Mouse (Mus musculus): ENCODE measurements around the gene Atraid.

Gene Atraid

GRCm38 (mm10) chr5:31047848-31048762 lies at the start of gene Atraid:
Gene Atraid (plus strand): TSS chr5:31048312.
- under 1% methylated on average over 73 of the region's 73 CpGs for WGBS

- 84% methylated on average over 5 of the region's 5 CpGs for WGBS
Measured at GRCm38 (mm10) chr5:30999324-30999723, 48.8 kb upstream of the Atraid start.

GRCm38 (mm10) chr5:31000122-31000521 lies 48.0 kb upstream of the Atraid start:
- WGBS, result 84% methylated on average over 7 of the region's 7 CpGs

GRCm38 (mm10) chr5:31000993-31001392 lies 47.1 kb upstream of the Atraid start:
- WGBS, result 77% methylated on average over 2 of the region's 2 CpGs

- WGBS, result 81% methylated on average over 4 of the region's 4 CpGs
Measured at GRCm38 (mm10) chr5:31001560-31001959, 46.6 kb upstream of the Atraid start.

- 3% methylated on average over 5 of the region's 5 CpGs for WGBS
Measured at GRCm38 (mm10) chr5:31004184-31004583, 43.9 kb upstream of the Atraid start.

GRCm38 (mm10) chr5:31012737-31013136 lies 35.4 kb upstream of the Atraid start:
- 62% methylated on average over 3 of the region's 3 CpGs for WGBS

- WGBS, result 93% methylated on average over 2 of the region's 2 CpGs
Measured at GRCm38 (mm10) chr5:31015913-31016312, 32.2 kb upstream of the Atraid start.

- 95% methylated on average over 5 of the region's 5 CpGs for WGBS
Measured at GRCm38 (mm10) chr5:31021790-31022189, 26.3 kb upstream of the Atraid start.

GRCm38 (mm10) chr5:31022690-31023089 lies 25.4 kb upstream of the Atraid start:
- 66% methylated on average over 1 of the region's 1 CpGs for WGBS

- WGBS, result 42% methylated on average over 3 of the region's 4 CpGs
Measured at GRCm38 (mm10) chr5:31023254-31023653, 24.9 kb upstream of the Atraid start.

- 90% methylated on average over 4 of the region's 4 CpGs for WGBS
Measured at GRCm38 (mm10) chr5:31030926-31031325, 17.2 kb upstream of the Atraid start.

GRCm38 (mm10) chr5:31031508-31031907 lies 16.6 kb upstream of the Atraid start:
- 89% methylated on average over 8 of the region's 8 CpGs for WGBS

- WGBS, result 87% methylated on average over 6 of the region's 6 CpGs
Measured at GRCm38 (mm10) chr5:31034669-31035068, 13.4 kb upstream of the Atraid start.

GRCm38 (mm10) chr5:31036556-31036955 lies 11.6 kb upstream of the Atraid start:
- 92% methylated on average over 11 of the region's 11 CpGs for WGBS

GRCm38 (mm10) chr5:31038171-31038845 lies 9.8 kb upstream of the Atraid start:
- 92% methylated on average over 7 of the region's 7 CpGs for WGBS

GRCm38 (mm10) chr5:31046416-31046815 lies 1.7 kb upstream of the Atraid start:
- 89% methylated on average over 6 of the region's 6 CpGs for WGBS

- 69% methylated on average over 5 of the region's 5 CpGs for WGBS
Measured at GRCm38 (mm10) chr5:31047074-31047473, 1.0 kb upstream of the Atraid start.

GRCm38 (mm10) chr5:31048763-31049641 lies 890 bp downstream of the Atraid start, which contains the start of gene Slc5a6:
Gene Slc5a6 (minus strand): TSS chr5:31048924.
- under 1% methylated on average over 23 of the region's 23 CpGs for WGBS

GRCm38 (mm10) chr5:31053728-31054127 lies 5.6 kb downstream of the Atraid start:
- WGBS, result 55% methylated on average over 4 of the region's 4 CpGs
